Mouse (Mus musculus): ENCODE data around the gene Ccdc124. TPM values are rescaled to one million over a fixed set of nuclear protein-coding genes. Genes with fewer than 3 reads are reported as not detected.

Gene Ccdc124
- total and polyA plus RNA-seq, 3 experiments: 47.6 to 87.1 TPM; not detected in 1

DNA sequence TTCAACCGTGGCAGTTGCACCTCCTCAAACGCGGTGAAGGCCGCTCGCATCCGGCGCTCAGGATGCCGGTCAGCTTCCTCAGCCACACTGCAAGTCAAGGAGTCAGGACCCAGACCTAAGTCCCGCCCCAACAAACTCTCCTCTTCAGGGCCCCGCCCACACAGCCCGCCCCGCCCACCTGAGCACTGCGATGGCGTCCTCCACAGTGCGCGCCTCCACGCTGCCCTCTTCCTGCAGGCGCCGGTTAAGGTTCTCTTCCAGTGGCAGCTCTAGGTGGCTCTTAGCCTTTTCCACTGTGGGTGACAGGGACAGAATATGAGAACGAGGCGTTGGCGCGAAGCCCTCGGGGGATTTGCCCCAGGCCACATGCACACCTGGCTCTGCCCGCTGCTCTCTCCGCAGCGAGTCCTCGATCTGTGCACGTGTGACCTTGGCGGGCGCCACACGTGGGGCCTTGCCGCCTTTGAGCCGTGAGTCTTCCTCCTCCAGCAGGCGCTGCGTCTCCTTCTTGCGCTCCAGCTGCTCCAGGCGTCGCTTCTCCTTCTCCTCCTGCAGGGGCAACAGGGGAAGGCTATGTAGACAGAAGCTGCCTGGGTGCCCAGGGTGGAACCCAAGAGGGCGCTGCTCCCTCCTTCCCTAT lies 5.1 kb downstream of the Ccdc124 start:
- peaks cover 5% of the 10 kb centered on the region for H3K79me2 ChIP-seq (ENCODE audit: control insufficient read depth, insufficient read depth, low read length, poor library complexity)
- peak; percentile 53 for DNase-seq (ENCODE audit: low read depth, low spot score)
- no peak overlapping the region for H3K4me3 ChIP-seq (ENCODE audit: control insufficient read depth in 1 of 2, insufficient read depth in 1 of 2, low read depth in 2 of 2, low read length in 2 of 2)
- no peak overlapping the region for H3K9ac ChIP-seq (ENCODE audit: control insufficient read depth, low read depth, low read length, poor library complexity, severe bottlenecking)
- peaks cover 0 to 9% of the 10 kb centered on the region in 2 experiments; a peak in 1 of 4 replicates for H3K4me1 ChIP-seq (ENCODE audit: control insufficient read depth in 1 of 2, insufficient read depth in 2 of 2, low read length in 2 of 2)
- no peaks in the 10 kb centered on the region for H3K27me3 ChIP-seq (ENCODE audit: control insufficient read depth in 1 of 2, insufficient read depth in 2 of 2, low read length in 2 of 2)
- no peak overlapping the region for H3K27ac ChIP-seq (ENCODE audit: control insufficient read depth, low read depth, low read length)
- no peak for TF ChIP-seq POLR2A (IDR thresholded peaks at IDR 0.05; ENCODE audit: control insufficient read depth in 1 of 2, insufficient read depth in 1 of 2, low read depth in 1 of 2, low read length in 2 of 2, poor library complexity in 1 of 2)
- TF ChIP-seq MAFK (IDR thresholded peaks at IDR 0.05; ENCODE audit: borderline replicate concordance, low read depth, low read length): no peak
- TF ChIP-seq E2F4 (IDR thresholded peaks at IDR 0.05; ENCODE audit: borderline replicate concordance, low read depth, low read length): no peak
- TF ChIP-seq TAL1 (IDR thresholded peaks at IDR 0.05; ENCODE audit: low read length): no peak
- TF ChIP-seq ZC3H11A (IDR thresholded peaks at IDR 0.05; ENCODE audit: low read depth, low read length): no peak
- no peak for TF ChIP-seq ZKSCAN1 (IDR thresholded peaks at IDR 0.05; ENCODE audit: low read depth, low read length)
- TF ChIP-seq SMC3 (IDR thresholded peaks at IDR 0.05; ENCODE audit: low read depth, low read length): peak; percentile 36
- TF ChIP-seq ZMIZ1 (IDR thresholded peaks at IDR 0.05; ENCODE audit: low read depth, low read length): no peak
- TF ChIP-seq CTCF (IDR thresholded peaks at IDR 0.05 in 2 of 3, conservative IDR thresholded peaks at IDR 0.05 in 1 of 3; ENCODE audit: control insufficient read depth in 1 of 3, insufficient read depth in 1 of 3, low read depth in 2 of 3, low read length in 3 of 3, poor library complexity in 1 of 3, severe bottlenecking in 1 of 3): peak in 2 of 3 experiments; percentile 38 to 55; a peak in 4 of 6 replicates
- TF ChIP-seq MAZ (IDR thresholded peaks at IDR 0.05; ENCODE audit: low read depth, low read length): no peak
- no peak for TF ChIP-seq NELFE (IDR thresholded peaks at IDR 0.05; ENCODE audit: low read depth, low read length)
- TF ChIP-seq GABPA (IDR thresholded peaks at IDR 0.05; ENCODE audit: low read depth, low read length): no peak
- TF ChIP-seq MEF2A (IDR thresholded peaks at IDR 0.05; ENCODE audit: extremely low read depth, insufficient replicate concordance, low read depth, low read length, poor library complexity, severe bottlenecking): no peak
- no peak for TF ChIP-seq USF2 (IDR thresholded peaks at IDR 0.05; ENCODE audit: borderline replicate concordance in 1 of 2, insufficient read depth in 1 of 2, low read depth in 1 of 2, low read length in 2 of 2)
- no peak for TF ChIP-seq RCOR1 (IDR thresholded peaks at IDR 0.05; ENCODE audit: low read depth, low read length)
- TF ChIP-seq TCF12 (IDR thresholded peaks at IDR 0.05; ENCODE audit: low read depth, low read length): no peak
- no peak for TF ChIP-seq TBP (IDR thresholded peaks at IDR 0.05; ENCODE audit: low read depth, low read length)
- no peak for TF ChIP-seq ZNF384 (IDR thresholded peaks at IDR 0.05; ENCODE audit: low read depth, low read length)
- TF ChIP-seq BHLHE40 (IDR thresholded peaks at IDR 0.05; ENCODE audit: borderline replicate concordance, low read depth, low read length): no peak
- no peak for TF ChIP-seq CHD1 (IDR thresholded peaks at IDR 0.05; ENCODE audit: low read depth, low read length)
- TF ChIP-seq RAD21 (IDR thresholded peaks at IDR 0.05; ENCODE audit: low read depth, low read length): peak; percentile 12
- no peak for TF ChIP-seq ETS1 (IDR thresholded peaks at IDR 0.05; ENCODE audit: low read depth, low read length)
- H3K9me3 ChIP-seq (replicated peaks; ENCODE audit: insufficient read depth, low read length): no peaks in the 10 kb centered on the region
- peaks cover 0 to 2% of the 10 kb centered on the region in 2 experiments; a peak in 1 of 4 replicates for H3K36me3 ChIP-seq (ENCODE audit: control insufficient read depth in 1 of 2, insufficient read depth in 2 of 2, low read length in 2 of 2)

Data from MEL (cell line).